Mouse (Mus musculus): ENCODE results near the gene Ccdc9.

- TF ChIP-seq CTCF (IDR thresholded peaks at IDR 0.05; ENCODE audit: extremely low read depth, insufficient read length, insufficient replicate concordance, low read depth, low read length) (no peak), POLR2A (IDR thresholded peaks at IDR 0.05; ENCODE audit: low read depth, low read length) (no peak)
Observed at GRCm38 (mm10) chr7:16241787-16242186, 44.8 kb downstream of the Ccdc9 start.
